ENCODE assay signal across 8 mouse cellular contexts in the genomic region with DNA sequence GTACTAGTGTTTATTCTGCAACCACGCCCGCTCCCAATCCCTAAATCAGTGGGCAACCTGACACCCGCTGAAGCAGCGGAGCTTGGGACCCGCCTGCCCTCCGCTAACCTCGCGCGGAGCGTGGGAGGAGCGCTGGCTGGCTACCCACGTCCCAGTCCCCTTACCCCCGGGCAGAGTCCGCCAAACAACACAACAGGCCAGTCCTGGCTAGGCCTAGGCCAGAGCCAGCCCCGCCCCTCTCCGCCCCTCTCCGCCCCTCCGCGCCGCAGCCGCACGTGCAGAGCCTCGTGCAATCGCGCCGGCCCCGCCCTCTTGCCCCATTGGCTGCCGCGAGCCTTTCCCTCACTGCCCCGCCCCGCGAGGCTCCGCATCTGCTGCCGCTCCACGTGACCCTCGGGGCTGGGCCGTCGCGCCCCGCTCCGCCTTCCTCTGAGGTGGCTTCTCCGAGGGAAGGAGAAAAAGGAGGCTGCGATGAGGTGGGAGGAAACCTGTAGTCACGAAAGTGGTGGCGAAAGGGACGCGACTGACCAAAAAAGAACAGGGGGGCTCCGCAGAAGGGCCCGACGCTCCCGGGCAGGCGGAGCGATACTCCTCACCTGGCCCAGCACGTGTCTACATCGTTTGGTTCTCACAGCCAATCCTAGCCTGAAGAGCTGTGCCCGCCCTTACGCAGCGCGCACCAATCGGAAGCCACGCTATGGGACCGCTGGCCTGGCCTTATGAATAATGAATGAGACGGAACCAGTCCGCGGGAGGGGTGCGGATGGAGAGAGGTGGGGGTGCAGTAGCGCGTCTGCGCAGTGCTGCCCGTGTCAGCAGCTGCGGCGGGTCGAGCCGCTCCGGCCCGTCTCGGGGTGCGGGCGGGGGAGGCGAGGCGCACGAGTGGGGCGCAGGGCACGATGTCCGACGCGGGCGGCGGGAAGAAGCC. TPM values are rescaled to one million over a fixed set of nuclear protein-coding genes. Genes with fewer than 3 reads are reported as not detected.
A peak's percentile ranks its signal among the peaks of the same experiment; 100 is the strongest.
DNase-seq lines count a peak whose midpoint lies in the region; ATAC-seq and TF ChIP-seq lines count a peak whose summit lies in the region.

No protein-coding gene starts in this region.

- no peak for TF ChIP-seq EP300 in MEL (IDR thresholded peaks at IDR 0.05; ENCODE audit: low read depth in 1 of 2, low read length in 2 of 2)

- TF ChIP-seq CTCF in MEL (IDR thresholded peaks at IDR 0.05 in 2 of 3, conservative IDR thresholded peaks at IDR 0.05 in 1 of 3; ENCODE audit: control insufficient read depth in 1 of 3, insufficient read depth in 1 of 3, low read depth in 2 of 3, low read length in 3 of 3, poor library complexity in 1 of 3, severe bottlenecking in 1 of 3) = no peak
- TF ChIP-seq CTCF in cerebellum, adult 2 months (IDR thresholded peaks at IDR 0.05; ENCODE audit: borderline replicate concordance, insufficient read depth, low read depth, low read length) = no peak
- no peak for TF ChIP-seq CTCF in forebrain, postnatal 0 days (IDR thresholded peaks at IDR 0.05; ENCODE audit: low read depth)

- peak; percentile 99 for DNase-seq in MEL (ENCODE audit: low read depth, low spot score)
- DNase-seq in cerebellum, adult 2 months = peak; percentile 97 to 99
- peak; percentile 99 for DNase-seq in forebrain, postnatal 0 days
- DNase-seq in heart, postnatal 4 days = peak; percentile 99
- peak; percentile 98 to 99 for DNase-seq in layer of hippocampus, adult 8-10 months (ENCODE audit: low spot score in 2 of 2)
- peak; percentile 98 for DNase-seq in ovary, adult 18-20 months (ENCODE audit: low spot score)
- peak; percentile 99 for DNase-seq in thymus, postnatal 0 days (ENCODE audit: low spot score)

- H3K9ac ChIP-seq in MEL (ENCODE audit: control insufficient read depth, low read depth, low read length, poor library complexity, severe bottlenecking) = peak overlapping the region; percentile 78
- H3K9ac ChIP-seq in forebrain, postnatal 0 days = peak overlapping the region; percentile 85
- H3K9ac ChIP-seq in lung, embryonic 15.5 days = peak overlapping the region; percentile 80

- no peaks in the 10 kb centered on the region for H3K27me3 ChIP-seq in MEL (ENCODE audit: control insufficient read depth in 1 of 2, insufficient read depth in 2 of 2, low read length in 2 of 2)
- no peaks in the 10 kb centered on the region for H3K27me3 ChIP-seq in cerebellum, adult 2 months (ENCODE audit: control insufficient read depth, insufficient read depth, low read length)
- H3K27me3 ChIP-seq in forebrain, postnatal 0 days (ENCODE audit: insufficient read depth, low read length) = no peaks in the 10 kb centered on the region
- H3K27me3 ChIP-seq in lung, embryonic 15.5 days = no peaks in the 10 kb centered on the region

- WGBS in cerebellum, adult 2 months = under 1% methylated on average over 88 of the region's 89 CpGs
- WGBS in forebrain, postnatal 0 days = under 1% methylated on average over 79 of the region's 89 CpGs
- WGBS in lung, embryonic 15.5 days = under 1% methylated on average over 89 of the region's 89 CpGs

- no peaks in the 10 kb centered on the region for H3K9me3 ChIP-seq in MEL (replicated peaks; ENCODE audit: insufficient read depth, low read length)
- no peaks in the 10 kb centered on the region for H3K9me3 ChIP-seq in forebrain, postnatal 0 days (ENCODE audit: low read length)
- H3K9me3 ChIP-seq in lung, embryonic 15.5 days = no peaks in the 10 kb centered on the region

- peak; percentile 98 for ATAC-seq in forebrain, postnatal 0 days
- peak; percentile 96 for ATAC-seq in lung, embryonic 15.5 days (ENCODE audit: borderline replicate concordance, extremely low read depth, low FRiP score, low TSS enrichment)

- H3K36me3 ChIP-seq in MEL (ENCODE audit: control insufficient read depth in 1 of 2, insufficient read depth in 2 of 2, low read length in 2 of 2) = peaks cover 0 to 31% of the 10 kb centered on the region in 2 experiments; a peak in 2 of 4 replicates
- H3K36me3 ChIP-seq in forebrain, postnatal 0 days (ENCODE audit: insufficient read depth) = peaks cover 12% of the 10 kb centered on the region
- H3K36me3 ChIP-seq in lung, embryonic 15.5 days = peaks cover 9% of the 10 kb centered on the region

- peaks cover 6% of the 10 kb centered on the region for H3K79me2 ChIP-seq in MEL (ENCODE audit: control insufficient read depth, insufficient read depth, low read length, poor library complexity)

- no peak for TF ChIP-seq RAD21 in MEL (IDR thresholded peaks at IDR 0.05; ENCODE audit: low read depth, low read length)

- H3K4me3 ChIP-seq in MEL (ENCODE audit: control insufficient read depth in 1 of 2, insufficient read depth in 1 of 2, low read depth in 2 of 2, low read length in 2 of 2) = peak overlapping the region; percentile 74 to 76
- peak overlapping the region; percentile 81 for H3K4me3 ChIP-seq in cerebellum, adult 2 months (replicated peaks; ENCODE audit: insufficient read depth, low read depth, low read length)
- peak overlapping the region; percentile 64 for H3K4me3 ChIP-seq in forebrain, postnatal 0 days (ENCODE audit: low read depth, low read length)
- H3K4me3 ChIP-seq in lung, embryonic 15.5 days = peak overlapping the region; percentile 83

- H3K4me2 ChIP-seq in forebrain, postnatal 0 days (ENCODE audit: low read depth) = peak overlapping the region; percentile 68
- H3K4me2 ChIP-seq in lung, embryonic 15.5 days = peak overlapping the region; percentile 94

- peak overlapping the region; percentile 62 for H3K27ac ChIP-seq in MEL (ENCODE audit: control insufficient read depth, low read depth, low read length)
- peak overlapping the region; percentile 98 for H3K27ac ChIP-seq in cerebellum, adult 2 months (ENCODE audit: insufficient read depth, low read length)
- peak overlapping the region; percentile 92 for H3K27ac ChIP-seq in forebrain, postnatal 0 days (ENCODE audit: low read depth, low read length)
- peak overlapping the region; percentile 97 for H3K27ac ChIP-seq in lung, embryonic 15.5 days

- H3K4me1 ChIP-seq in MEL (ENCODE audit: control insufficient read depth in 1 of 2, insufficient read depth in 2 of 2, low read length in 2 of 2) = peaks cover 16 to 34% of the 10 kb centered on the region in 2 experiments
- peaks cover 42% of the 10 kb centered on the region for H3K4me1 ChIP-seq in cerebellum, adult 2 months (ENCODE audit: control insufficient read depth, insufficient read depth, low read length)
- H3K4me1 ChIP-seq in forebrain, postnatal 0 days (ENCODE audit: insufficient read depth) = peaks cover 24% of the 10 kb centered on the region
- H3K4me1 ChIP-seq in lung, embryonic 15.5 days = peaks cover 56% of the 10 kb centered on the region

- peak; percentile 51 to 75; a peak in 2 of 4 replicates for TF ChIP-seq POLR2A in MEL (IDR thresholded peaks at IDR 0.05; ENCODE audit: control insufficient read depth in 1 of 2, insufficient read depth in 1 of 2, low read depth in 1 of 2, low read length in 2 of 2, poor library complexity in 1 of 2)
- peak; percentile 82 for TF ChIP-seq POLR2A in cerebellum, adult 2 months (IDR thresholded peaks at IDR 0.05; ENCODE audit: borderline replicate concordance, insufficient read depth, low read length)

TF ChIP-seq in MEL, 35 proteins besides CTCF, POLR2A, EP300 and RAD21 (continues in another document):
- TF ChIP-seq SIN3A (IDR thresholded peaks at IDR 0.05; ENCODE audit: low read length) (peak; percentile 92), NELFE (IDR thresholded peaks at IDR 0.05; ENCODE audit: low read depth, low read length) (peak; percentile 70; the same call in 1 of the 2 replicates), MEF2A (IDR thresholded peaks at IDR 0.05; ENCODE audit: extremely low read depth, insufficient replicate concordance, low read depth, low read length, poor library complexity, severe bottlenecking) (no peak), MAZ (IDR thresholded peaks at IDR 0.05; ENCODE audit: low read depth, low read length) (peak; percentile 92), CHD2 (IDR thresholded peaks at IDR 0.05; ENCODE audit: low read length) (no peak), GABPA (IDR thresholded peaks at IDR 0.05; ENCODE audit: low read depth, low read length) (no peak), MXI1 (IDR thresholded peaks at IDR 0.05; ENCODE audit: low read depth, low read length) (peak; percentile 92), RCOR1 (IDR thresholded peaks at IDR 0.05; ENCODE audit: low read depth, low read length) (no peak), BHLHE40 (IDR thresholded peaks at IDR 0.05; ENCODE audit: borderline replicate concordance, low read depth, low read length) (peak; percentile 99), E2F4 (IDR thresholded peaks at IDR 0.05; ENCODE audit: borderline replicate concordance, low read depth, low read length) (no peak), HCFC1 (IDR thresholded peaks at IDR 0.05; ENCODE audit: low read depth, low read length) (peak; percentile 56; the same call in 1 of the 2 replicates), ZKSCAN1 (IDR thresholded peaks at IDR 0.05; ENCODE audit: low read depth, low read length) (no peak), ELF1 (IDR thresholded peaks at IDR 0.05; ENCODE audit: low read depth, low read length) (peak; percentile 57), SMC3 (IDR thresholded peaks at IDR 0.05; ENCODE audit: low read depth, low read length) (no peak)

RNA-seq across cellular contexts. Expression of a gene that starts 8.7 kb away (rescaled TPM):
- total RNA-seq in MEL (2012; rRNA removed) = 11.6 and 12.3 TPM in 2 replicates
- polyA plus RNA-seq in MEL (2012; ENCODE audit: insufficient read depth in 1 of 2, insufficient read length in 2 of 2, low read depth in 1 of 2, low replicate concordance in 2 of 2, missing spikeins in 1 of 2) = 10 to 100 TPM in 1 of 2 experiments, not detected in 1; 21.7 TPM
- 279 and 288 TPM in 2 replicates for polyA plus RNA-seq in cerebellum, adult 2 months (2012; rRNA removed)
- 60.2 and 71.8 TPM in 2 replicates for total RNA-seq in forebrain, postnatal 0 days (2014; rRNA removed)
- 21.9 and 27.8 TPM in 2 replicates for polyA plus RNA-seq in forebrain, postnatal 0 days (2015; fragmentation: Nextera tagmentation; extraction: Ambion mirVana)
- total RNA-seq in heart, postnatal 4 days (2021) = 10 to 100 TPM; 38.5 to 40.5 TPM
- total RNA-seq in layer of hippocampus, adult 8-10 months (2022) = 100 to 1,000 TPM; 227 to 350 (median 284) TPM
- polyA plus RNA-seq in lung, embryonic 15.5 days (2015; fragmentation: Nextera tagmentation; extraction: Ambion mirVana) = 27.4 and 31.4 TPM in 2 replicates
- polyA plus RNA-seq in thymus, postnatal 0 days (2015; fragmentation: Nextera tagmentation; extraction: Ambion mirVana) = 12.3 and 14.8 TPM in 2 replicates

RNA-seq across cellular contexts. Expression of a gene that starts 47.7 kb away (rescaled TPM):
- total RNA-seq in MEL (2012; rRNA removed) = 21.6 and 23.5 TPM in 2 replicates
- polyA plus RNA-seq in MEL (2012; ENCODE audit: insufficient read depth in 1 of 2, insufficient read length in 2 of 2, low read depth in 1 of 2, low replicate concordance in 2 of 2, missing spikeins in 1 of 2) = 10 to 100 TPM in 1 of 2 experiments, not detected in 1; 20.7 TPM
- polyA plus RNA-seq in cerebellum, adult 2 months (2012; rRNA removed) = 36.9 and 51.5 TPM in 2 replicates
- total RNA-seq in forebrain, postnatal 0 days (2014; rRNA removed) = 9.2 and 13.0 TPM in 2 replicates
- polyA plus RNA-seq in forebrain, postnatal 0 days (2015; fragmentation: Nextera tagmentation; extraction: Ambion mirVana) = 11.4 TPM in 2 replicates
- total RNA-seq in heart, postnatal 4 days (2021) = 10 to 100 TPM; 24.1 to 32.3 TPM
- 10 to 100 TPM; 24.8 to 39.6 (median 30.6) TPM for total RNA-seq in layer of hippocampus, adult 8-10 months (2022)
- polyA plus RNA-seq in lung, embryonic 15.5 days (2015; fragmentation: Nextera tagmentation; extraction: Ambion mirVana) = 27.0 and 29.1 TPM in 2 replicates
- polyA plus RNA-seq in thymus, postnatal 0 days (2015; fragmentation: Nextera tagmentation; extraction: Ambion mirVana) = 28.8 TPM in 2 replicates

Comparison
In these comparisons a context has a peak if more than half of its experiments do, and no peak if none do; other contexts are left out.
1. Peak in every context shown above with its lines: DNase-seq, ATAC-seq, H3K4me3 ChIP-seq and H3K27ac ChIP-seq.